Comparison of ENCODE assay signal across 8 mouse cellular contexts in the genomic region with DNA sequence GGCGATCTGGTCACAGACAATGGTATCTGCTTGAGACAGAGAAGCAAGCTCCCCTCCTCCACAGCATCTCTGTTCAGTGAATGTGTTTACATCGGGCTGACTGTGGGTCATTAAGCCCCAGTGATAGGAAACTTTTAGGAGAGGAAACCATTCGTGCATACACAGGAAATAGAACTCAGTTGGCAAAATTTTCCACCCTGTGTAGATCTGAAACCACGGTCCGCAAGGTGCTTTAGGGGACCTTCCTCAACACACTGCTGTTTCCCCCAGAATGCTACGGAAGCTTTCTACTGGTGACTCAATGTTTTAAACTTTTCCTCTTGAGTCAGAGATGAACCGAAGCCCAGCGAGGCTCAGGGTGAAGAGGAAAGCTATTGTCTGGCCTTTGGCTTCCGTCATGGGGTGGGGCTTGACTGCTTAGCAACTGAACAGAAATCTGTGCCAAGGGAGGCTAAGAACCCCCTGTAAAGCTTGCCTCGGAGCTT. TPM values are rescaled to one million over a fixed set of nuclear protein-coding genes. Genes with fewer than 3 reads are reported as not detected.
DNase-seq lines count a peak whose midpoint lies in the region; ATAC-seq lines count a peak whose summit lies in the region.

No protein-coding gene starts in this region.

- H3K27ac ChIP-seq in heart, embryonic 13.5 days (replicated peaks): peak overlapping the region; percentile 56
- H3K27ac ChIP-seq in kidney, embryonic 14.5 days (ENCODE audit: low read depth, low read length): peak overlapping the region; percentile 53
- H3K27ac ChIP-seq in midbrain, embryonic 11.5 days (ENCODE audit: low read depth, low read length): no peak overlapping the region

- H3K36me3 ChIP-seq in heart, embryonic 13.5 days: no peaks in the 10 kb centered on the region
- H3K36me3 ChIP-seq in kidney, embryonic 14.5 days (ENCODE audit: control insufficient read depth, insufficient read depth, low read length): no peaks in the 10 kb centered on the region
- H3K36me3 ChIP-seq in midbrain, embryonic 11.5 days (ENCODE audit: control insufficient read depth, insufficient read depth, low read length): no peaks in the 10 kb centered on the region

- peak overlapping the region; percentile 21 for H3K4me2 ChIP-seq in heart, embryonic 13.5 days
- H3K4me2 ChIP-seq in kidney, embryonic 14.5 days (replicated peaks; ENCODE audit: low read depth, low read length): no peak overlapping the region
- H3K4me2 ChIP-seq in midbrain, embryonic 11.5 days: no peak overlapping the region

- no peak overlapping the region for H3K4me3 ChIP-seq in heart, embryonic 13.5 days
- H3K4me3 ChIP-seq in kidney, embryonic 14.5 days (ENCODE audit: low read length): no peak overlapping the region
- no peak overlapping the region for H3K4me3 ChIP-seq in midbrain, embryonic 11.5 days (ENCODE audit: low read depth, low read length)

- 53% methylated on average over 10 of the region's 10 CpGs for WGBS in heart, embryonic 13.5 days
- WGBS in kidney, embryonic 14.5 days: 48% methylated on average over 10 of the region's 10 CpGs
- WGBS in midbrain, embryonic 11.5 days: 56% methylated on average over 10 of the region's 10 CpGs

- peaks cover 3% of the 10 kb centered on the region; the same call in 1 of the 2 replicates for H3K9me3 ChIP-seq in heart, embryonic 13.5 days
- H3K9me3 ChIP-seq in kidney, embryonic 14.5 days (ENCODE audit: control insufficient read depth, low read length): no peaks in the 10 kb centered on the region
- no peaks in the 10 kb centered on the region for H3K9me3 ChIP-seq in midbrain, embryonic 11.5 days (ENCODE audit: control insufficient read depth, low read length)

- ATAC-seq in common myeloid progenitor, adult 5-6 weeks (replicated peaks; ENCODE audit: low read depth, poor library complexity, severe bottlenecking): peak; percentile 56
- no peak for ATAC-seq in heart, embryonic 13.5 days (ENCODE audit: extremely low read depth, insufficient number of reproducible peaks, low FRiP score, low TSS enrichment)
- no peak for ATAC-seq in kidney, embryonic 14.5 days (ENCODE audit: low FRiP score, low TSS enrichment)
- no peak for ATAC-seq in midbrain, embryonic 11.5 days (ENCODE audit: low FRiP score)

- no peak overlapping the region for H3K9ac ChIP-seq in heart, embryonic 13.5 days
- H3K9ac ChIP-seq in kidney, embryonic 14.5 days (ENCODE audit: low read depth, low read length): no peak overlapping the region
- H3K9ac ChIP-seq in midbrain, embryonic 11.5 days (ENCODE audit: low read length): no peak overlapping the region

- H3K27me3 ChIP-seq in heart, embryonic 13.5 days (replicated peaks): peaks cover 9% of the 10 kb centered on the region
- no peaks in the 10 kb centered on the region for H3K27me3 ChIP-seq in kidney, embryonic 14.5 days (ENCODE audit: control insufficient read depth, insufficient read depth, low read length)
- H3K27me3 ChIP-seq in midbrain, embryonic 11.5 days (ENCODE audit: control insufficient read depth, insufficient read depth, low read length): no peaks in the 10 kb centered on the region

- peaks cover 42% of the 10 kb centered on the region for H3K4me1 ChIP-seq in heart, embryonic 13.5 days
- H3K4me1 ChIP-seq in kidney, embryonic 14.5 days (ENCODE audit: control insufficient read depth, insufficient read depth, low read length): peaks cover 15% of the 10 kb centered on the region
- peaks cover 25% of the 10 kb centered on the region for H3K4me1 ChIP-seq in midbrain, embryonic 11.5 days (ENCODE audit: control insufficient read depth, insufficient read depth, low read length)

- DNase-seq in embryo, embryonic 10 days (ENCODE audit: low spot score): peak; percentile 28
- no peak for DNase-seq in embryo, embryonic 10.5 days (ENCODE audit: low spot score)
- DNase-seq in CD4-positive, CD25-positive, alpha-beta regulatory T cell, adult 2 months (ENCODE audit: low read depth, low spot score): peak; percentile 81
- peak; percentile 78 for DNase-seq in midbrain, embryonic 11.5 days (ENCODE audit: low spot score, missing footprints)
- no peak for DNase-seq in c-Kit-positive CD71-positive TER-119-positive erythroid progenitor cells, embryonic 14.5 days (ENCODE audit: low spot score)

RNA-seq across cellular contexts. Expression of a gene that starts 2.0 kb away (rescaled TPM):
- total RNA-seq in common myeloid progenitor, adult 5-6 weeks (2017): not detected in 2 replicates
- polyA plus RNA-seq in heart, embryonic 13.5 days (2015; fragmentation: Nextera tagmentation; extraction: Ambion mirVana): not detected in 2 replicates
- not detected in 2 replicates for polyA plus RNA-seq in kidney, embryonic 14.5 days (2014; fragmentation: Nextera tagmentation; extraction: Ambion mirVana)
- polyA plus RNA-seq in midbrain, embryonic 11.5 days (2014; fragmentation: Nextera tagmentation; extraction: Ambion mirVana): 0.08 and 0.33 TPM in 2 replicates

Comparison
In these comparisons a context has a peak if more than half of its experiments do, and no peak if none do; other contexts are left out.
1. DNase-seq: peak in embryo, embryonic 10 days (single experiment), CD4-positive, CD25-positive, alpha-beta regulatory T cell, adult 2 months (single experiment) and midbrain, embryonic 11.5 days (single experiment); none in embryo, embryonic 10.5 days (single experiment) and c-Kit-positive CD71-positive TER-119-positive erythroid progenitor cells, embryonic 14.5 days (single experiment).